Mouse (Mus musculus): Measurements from ENCODE around the gene Trim43c. TPM values are rescaled to one million over a fixed set of nuclear protein-coding genes. Genes with fewer than 3 reads are reported as not detected.
"Not testable (repeated sequence)": the region's sequence is repeated elsewhere in the genome, so short reads cannot be mapped to it uniquely, and the experiment has no call there.

The Trim43c gene
- 0.20 TPM in 1 of 2 replicates, not detected in the other for polyA plus RNA-seq (2016; fragmentation: Nextera tagmentation; extraction: Ambion mirVana)

DNA sequence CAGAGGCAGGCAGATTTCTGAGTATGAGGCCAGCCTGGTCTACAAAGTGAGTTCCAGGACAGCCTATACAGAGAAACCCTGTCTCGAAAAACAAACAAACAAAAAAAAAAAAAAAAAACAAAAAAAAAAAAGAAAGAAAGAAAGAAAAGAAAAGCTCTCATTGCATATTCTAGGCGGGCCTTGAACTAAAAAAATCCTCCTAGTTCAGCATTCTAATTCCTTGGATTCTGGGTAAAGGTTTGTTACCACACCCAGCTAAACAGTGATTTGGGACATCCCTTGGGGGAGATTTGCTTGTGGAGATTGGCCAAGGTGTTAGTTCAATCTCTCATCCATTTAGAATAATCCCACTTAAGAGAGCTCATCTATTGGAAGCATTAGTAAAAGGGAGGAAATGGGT lies at the start of gene Trim43c:
TSS of gene Trim43c (plus strand) at position 301 of the 400 bp plus-strand sequence.
- WGBS, result 70% methylated on average over 2 of the region's 2 CpGs
- H3K4me3 ChIP-seq; H3K9ac ChIP-seq; H3K27ac ChIP-seq; H3K4me2 ChIP-seq (replicated peaks); H3K27me3 ChIP-seq; H3K9me3 ChIP-seq (replicated peaks); H3K4me1 ChIP-seq; H3K36me3 ChIP-seq; ATAC-seq (ENCODE audit: low FRiP score): not testable (repeated sequence)

DNA sequence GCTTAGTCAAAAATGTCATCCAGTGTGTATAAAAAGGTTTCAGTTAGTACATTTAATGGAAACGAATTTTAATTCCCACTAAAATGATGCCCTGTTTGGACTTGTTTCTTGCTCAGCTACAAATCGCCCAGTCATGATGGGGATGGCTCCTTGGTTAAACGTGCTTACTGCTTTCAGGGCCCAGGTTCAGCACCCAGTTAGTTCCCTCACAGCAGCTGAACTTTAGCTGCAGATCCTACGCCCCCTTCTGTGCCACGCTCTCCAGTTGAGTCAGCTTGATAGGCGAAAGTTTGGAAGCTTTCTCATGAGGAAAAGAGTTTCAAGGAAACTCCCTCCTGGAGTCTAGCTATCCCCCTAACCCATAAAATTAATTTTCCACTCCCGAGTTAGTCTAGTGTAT lies 14.1 kb downstream of the Trim43c start:
- not testable (repeated sequence) for H3K9ac ChIP-seq; H3K4me1 ChIP-seq; H3K9me3 ChIP-seq (replicated peaks); H3K27ac ChIP-seq; H3K4me3 ChIP-seq; H3K4me2 ChIP-seq (replicated peaks); H3K36me3 ChIP-seq; ATAC-seq (ENCODE audit: low FRiP score); H3K27me3 ChIP-seq
- WGBS, result 83% methylated on average over 7 of the region's 7 CpGs

GRCm38 (mm10) chr9:88858566-88859492 lies 19.9 kb downstream of the Trim43c start:
- ATAC-seq (ENCODE audit: low FRiP score), result peak; percentile 99
- peak overlapping the region; percentile 42 for H3K4me3 ChIP-seq
- not testable (repeated sequence) for H3K27ac ChIP-seq; H3K27me3 ChIP-seq; H3K4me1 ChIP-seq; H3K9me3 ChIP-seq (replicated peaks); H3K36me3 ChIP-seq
- 3% methylated on average over 52 of the region's 52 CpGs for WGBS
- peak overlapping the region; percentile 51 for H3K9ac ChIP-seq
- H3K4me2 ChIP-seq (replicated peaks), result peak overlapping the region; percentile 60

Other genes starting within 250 kb of the Trim43c start
- 33.4 and 35.9 TPM in 2 replicates for gene Mthfsl, start 118.9 kb upstream of the Trim43c start, polyA plus RNA-seq (2016; fragmentation: Nextera tagmentation; extraction: Ambion mirVana)
- gene Bcl2a1d, start 107.2 kb upstream of the Trim43c start, polyA plus RNA-seq (2016; fragmentation: Nextera tagmentation; extraction: Ambion mirVana), result not detected in 2 replicates
- gene Bcl2a1a, start 117.7 kb downstream of the Trim43c start, polyA plus RNA-seq (2016; fragmentation: Nextera tagmentation; extraction: Ambion mirVana), result not detected in 2 replicates

All from hindbrain, embryonic 12.5 days (tissue).